Mouse (Mus musculus): ENCODE data around the gene Mvd. TPM values are rescaled to one million over a fixed set of nuclear protein-coding genes. Genes with fewer than 3 reads are reported as not detected.
A peak's percentile ranks its signal among the peaks of the same experiment; 100 is the strongest.

Gene Mvd
- total and polyA plus RNA-seq, 3 experiments = 20.6 to 25.5 TPM; not detected in 1

GRCm38 (mm10) chr8:122430058-122430636 lies 13.1 kb downstream of the Mvd start:
- Histone ChIP-seq H3K79me2 (ENCODE audit: control insufficient read depth, insufficient read depth, low read length, poor library complexity) (peaks cover 26% of the 10 kb centered on the region), H3K9ac (ENCODE audit: control insufficient read depth, low read depth, low read length, poor library complexity, severe bottlenecking) (0 out of 2 replicates have a peak overlapping the region, but pooled peaks have one; percentile 3), H3K4me3 (ENCODE audit: control insufficient read depth in 1 of 2, insufficient read depth in 1 of 2, low read depth in 2 of 2, low read length in 2 of 2) (no peak overlapping the region), H3K36me3 (ENCODE audit: control insufficient read depth in 1 of 2, insufficient read depth in 2 of 2, low read length in 2 of 2) (peaks cover 0 to 27% of the 10 kb centered on the region in 2 experiments; a peak in 2 of 4 replicates), H3K27ac (ENCODE audit: control insufficient read depth, low read depth, low read length) (peak overlapping the region; percentile 49), H3K9me3 (replicated peaks; ENCODE audit: insufficient read depth, low read length) (no peaks in the 10 kb centered on the region), H3K27me3 (ENCODE audit: control insufficient read depth in 1 of 2, insufficient read depth in 2 of 2, low read length in 2 of 2) (no peaks in the 10 kb centered on the region), H3K4me1 (ENCODE audit: control insufficient read depth in 1 of 2, insufficient read depth in 2 of 2, low read length in 2 of 2) (peaks cover 10 to 34% of the 10 kb centered on the region in 2 experiments)
- DNase-seq (ENCODE audit: low read depth, low spot score) = peak; percentile 78
- TF ChIP-seq USF1 (IDR thresholded peaks at IDR 0.05; ENCODE audit: low read depth, low read length) = no peak
- TF ChIP-seq POLR2A (IDR thresholded peaks at IDR 0.05; ENCODE audit: control insufficient read depth in 1 of 2, insufficient read depth in 1 of 2, low read depth in 1 of 2, low read length in 2 of 2, poor library complexity in 1 of 2) = peak in 1 of 2 experiments; percentile 28; a peak in 1 of 4 replicates
- no peak; the same call in 1 of the 2 replicates for TF ChIP-seq RCOR1 (IDR thresholded peaks at IDR 0.05; ENCODE audit: low read depth, low read length)
- TF ChIP-seq MAZ (IDR thresholded peaks at IDR 0.05; ENCODE audit: low read depth, low read length) = no peak
- TF ChIP-seq ZMIZ1 (IDR thresholded peaks at IDR 0.05; ENCODE audit: low read depth, low read length) = no peak
- TF ChIP-seq ELF1 (IDR thresholded peaks at IDR 0.05; ENCODE audit: low read depth, low read length) = no peak
- TF ChIP-seq MEF2A (IDR thresholded peaks at IDR 0.05; ENCODE audit: extremely low read depth, insufficient replicate concordance, low read depth, low read length, poor library complexity, severe bottlenecking) = no peak
- no peak for TF ChIP-seq SMC3 (IDR thresholded peaks at IDR 0.05; ENCODE audit: low read depth, low read length)
- no peak for TF ChIP-seq HCFC1 (IDR thresholded peaks at IDR 0.05; ENCODE audit: low read depth, low read length)
- no peak for TF ChIP-seq TBP (IDR thresholded peaks at IDR 0.05; ENCODE audit: low read depth, low read length)
- TF ChIP-seq MYC (IDR thresholded peaks at IDR 0.05; ENCODE audit: low read depth, low read length) = no peak
- TF ChIP-seq CHD1 (IDR thresholded peaks at IDR 0.05; ENCODE audit: low read depth, low read length) = no peak
- TF ChIP-seq SIN3A (IDR thresholded peaks at IDR 0.05; ENCODE audit: low read length) = 0 out of 2 replicates have a peak, but pooled peaks have one; percentile 14
- 0 out of 2 replicates have a peak, but pooled peaks have one; percentile 23 for TF ChIP-seq ETS1 (IDR thresholded peaks at IDR 0.05; ENCODE audit: low read depth, low read length)
- no peak for TF ChIP-seq JUND (IDR thresholded peaks at IDR 0.05; ENCODE audit: low read depth, low read length)
- no peak for TF ChIP-seq MAFK (IDR thresholded peaks at IDR 0.05; ENCODE audit: borderline replicate concordance, low read depth, low read length)
- no peak for TF ChIP-seq NELFE (IDR thresholded peaks at IDR 0.05; ENCODE audit: low read depth, low read length)
- TF ChIP-seq UBTF (IDR thresholded peaks at IDR 0.05; ENCODE audit: borderline replicate concordance, insufficient read depth, low read depth, low read length) = no peak

GRCm38 (mm10) chr8:122428163-122428562 lies 15.1 kb downstream of the Mvd start:
- Histone ChIP-seq H3K9me3 (replicated peaks; ENCODE audit: insufficient read depth, low read length) (no peaks in the 10 kb centered on the region), H3K79me2 (ENCODE audit: control insufficient read depth, insufficient read depth, low read length, poor library complexity) (peaks cover 26% of the 10 kb centered on the region), H3K36me3 (ENCODE audit: control insufficient read depth in 1 of 2, insufficient read depth in 2 of 2, low read length in 2 of 2) (peaks cover 0 to 27% of the 10 kb centered on the region in 2 experiments; a peak in 2 of 4 replicates), H3K4me1 (ENCODE audit: control insufficient read depth in 1 of 2, insufficient read depth in 2 of 2, low read length in 2 of 2) (peaks cover 10 to 34% of the 10 kb centered on the region in 2 experiments), H3K9ac (ENCODE audit: control insufficient read depth, low read depth, low read length, poor library complexity, severe bottlenecking) (peak overlapping the region; percentile 56), H3K27ac (ENCODE audit: control insufficient read depth, low read depth, low read length) (peak overlapping the region; percentile 80), H3K27me3 (ENCODE audit: control insufficient read depth in 1 of 2, insufficient read depth in 2 of 2, low read length in 2 of 2) (no peaks in the 10 kb centered on the region), H3K4me3 (ENCODE audit: control insufficient read depth in 1 of 2, insufficient read depth in 1 of 2, low read depth in 2 of 2, low read length in 2 of 2) (peak overlapping the region in 1 of 2 experiments; percentile 12; a peak in 1 of 4 replicates)
- peak; percentile 82 for DNase-seq (ENCODE audit: low read depth, low spot score)
- TF ChIP-seq KAT2A (conservative IDR thresholded peaks at IDR 0.05; ENCODE audit: low read depth, low read length) (no peak), TBP (IDR thresholded peaks at IDR 0.05; ENCODE audit: low read depth, low read length) (0 out of 2 replicates have a peak, but pooled peaks have one; percentile 39), CTCF (IDR thresholded peaks at IDR 0.05 in 2 of 3, conservative IDR thresholded peaks at IDR 0.05 in 1 of 3; ENCODE audit: control insufficient read depth in 1 of 3, insufficient read depth in 1 of 3, low read depth in 2 of 3, low read length in 3 of 3, poor library complexity in 1 of 3, severe bottlenecking in 1 of 3) (no peak), ELF1 (IDR thresholded peaks at IDR 0.05; ENCODE audit: low read depth, low read length) (peak; percentile 79), TAL1 (IDR thresholded peaks at IDR 0.05; ENCODE audit: low read length) (no peak), MXI1 (IDR thresholded peaks at IDR 0.05; ENCODE audit: low read depth, low read length) (no peak; the same call in 1 of the 2 replicates), MAX (IDR thresholded peaks at IDR 0.05; ENCODE audit: low read length) (0 out of 2 replicates have a peak, but pooled peaks have one; percentile 35), UBTF (IDR thresholded peaks at IDR 0.05; ENCODE audit: borderline replicate concordance, insufficient read depth, low read depth, low read length) (no peak), POLR2AphosphoS5 (IDR thresholded peaks at IDR 0.05; ENCODE audit: borderline replicate concordance, low read depth, low read length) (no peak), NELFE (IDR thresholded peaks at IDR 0.05; ENCODE audit: low read depth, low read length) (peak; percentile 17; the same call in 1 of the 2 replicates), MYB (IDR thresholded peaks at IDR 0.05; ENCODE audit: low read depth, low read length) (0 out of 2 replicates have a peak, but pooled peaks have one; percentile 33), RAD21 (IDR thresholded peaks at IDR 0.05; ENCODE audit: low read depth, low read length) (no peak), RCOR1 (IDR thresholded peaks at IDR 0.05; ENCODE audit: low read depth, low read length) (no peak), USF1 (IDR thresholded peaks at IDR 0.05; ENCODE audit: low read depth, low read length) (no peak), SIN3A (IDR thresholded peaks at IDR 0.05; ENCODE audit: low read length) (peak; percentile 86), SMC3 (IDR thresholded peaks at IDR 0.05; ENCODE audit: low read depth, low read length) (no peak), POLR2A (IDR thresholded peaks at IDR 0.05; ENCODE audit: control insufficient read depth in 1 of 2, insufficient read depth in 1 of 2, low read depth in 1 of 2, low read length in 2 of 2, poor library complexity in 1 of 2) (peak in 1 of 2 experiments; percentile 61; a peak in 2 of 4 replicates), ZNF384 (IDR thresholded peaks at IDR 0.05; ENCODE audit: low read depth, low read length) (no peak), GABPA (IDR thresholded peaks at IDR 0.05; ENCODE audit: low read depth, low read length) (no peak)

All from MEL (cell line).